Mouse (Mus musculus): ENCODE results near the gene Nthl1. TPM values are rescaled to one million over a fixed set of nuclear protein-coding genes. Genes with fewer than 3 reads are reported as not detected.

Nthl1 gene
- total RNA-seq, 2 experiments from 2014 or later = 3.3 to 4.7 TPM

GRCm38 (mm10) chr17:24625472-24625871, 7.0 kb upstream of the Nthl1 start:
- no peak for DNase-seq (ENCODE audit: extremely low spot score in 1 of 2, low spot score in 1 of 2)

- DNase-seq (ENCODE audit: extremely low spot score in 1 of 2, low spot score in 1 of 2) = peak; percentile 70 to 86
Measured at GRCm38 (mm10) chr17:24628646-24629045, 3.8 kb upstream of the Nthl1 start.

DNA sequence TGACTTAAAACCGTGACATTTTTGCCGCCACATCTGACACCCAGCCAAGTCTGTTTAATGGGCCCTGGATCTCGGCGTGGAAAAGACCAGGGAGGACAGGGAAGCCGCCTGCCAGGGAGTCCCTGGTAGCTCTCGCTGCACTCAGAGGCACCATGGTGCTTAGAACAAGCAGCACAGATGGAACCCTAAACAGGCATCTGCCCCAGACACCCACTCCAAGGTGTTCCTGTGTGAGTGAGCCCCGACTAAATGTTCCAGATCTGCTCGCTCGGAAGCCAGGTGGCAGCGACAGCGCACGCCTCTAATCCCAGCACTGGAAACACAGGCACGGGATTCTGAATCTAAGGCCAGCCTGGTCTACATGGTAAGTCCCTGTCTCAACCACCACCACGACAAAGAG, 2.4 kb upstream of the Nthl1 start:
- DNase-seq (ENCODE audit: extremely low spot score in 1 of 2, low spot score in 1 of 2) = peak; percentile 59 to 60

DNA sequence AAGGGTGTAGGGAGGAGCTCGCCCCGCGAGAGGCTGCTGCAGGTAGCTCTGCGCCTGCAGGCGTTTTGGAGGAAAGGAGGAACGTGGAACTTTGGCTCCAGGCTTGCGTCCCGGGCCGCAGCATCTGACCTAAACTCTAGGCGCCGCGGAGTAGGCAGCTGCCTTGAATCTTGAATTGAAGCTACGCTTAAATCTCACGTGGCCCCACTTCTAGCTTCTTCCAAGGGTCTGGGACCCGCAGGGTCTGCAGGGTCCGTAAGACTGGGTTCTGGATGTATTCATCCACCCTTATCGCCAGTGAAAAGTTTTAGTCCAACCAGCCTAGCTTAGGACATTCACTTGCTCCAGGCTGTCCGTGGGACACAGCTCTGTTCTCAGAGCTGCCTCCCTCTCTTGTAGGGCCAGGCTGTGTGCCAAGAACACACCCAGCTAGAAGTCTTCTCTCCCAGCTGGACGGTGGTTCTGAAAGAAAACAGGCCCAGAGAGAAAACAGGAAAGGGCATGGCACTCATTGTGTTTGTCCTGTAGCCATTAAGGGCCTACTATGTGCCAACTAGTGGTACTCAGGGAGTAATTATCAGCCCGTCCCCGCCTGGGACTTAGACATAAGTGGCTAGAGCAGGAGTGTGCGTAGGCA, 451 bp downstream of the Nthl1 start:
- no peak for DNase-seq (ENCODE audit: extremely low spot score in 1 of 2, low spot score in 1 of 2)

DNA sequence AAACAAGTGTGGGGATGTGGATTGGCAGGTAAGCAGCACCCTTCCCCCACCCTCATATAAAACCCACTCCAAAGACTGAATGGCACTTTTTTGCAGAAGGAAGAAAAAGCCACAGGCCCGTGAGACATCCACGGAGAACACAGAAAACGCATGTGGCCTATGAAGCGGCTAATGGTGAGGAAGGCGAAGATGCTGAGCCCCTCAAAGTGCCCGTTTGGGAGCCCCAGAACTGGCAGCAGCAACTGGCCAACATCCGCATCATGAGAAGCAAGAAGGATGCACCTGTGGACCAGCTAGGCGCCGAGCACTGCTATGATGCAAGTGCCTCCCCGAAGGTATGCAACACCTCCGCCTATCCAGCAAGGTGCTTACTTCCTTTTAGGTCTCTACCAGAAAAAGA, 1.4 kb downstream of the Nthl1 start:
- no peak for DNase-seq (ENCODE audit: extremely low spot score in 1 of 2, low spot score in 1 of 2)

GRCm38 (mm10) chr17:24635024-24635423, 2.5 kb downstream of the Nthl1 start:
- no peak for DNase-seq (ENCODE audit: extremely low spot score in 1 of 2, low spot score in 1 of 2)

- DNase-seq (ENCODE audit: extremely low spot score in 1 of 2, low spot score in 1 of 2) = no peak
Measured at GRCm38 (mm10) chr17:24635694-24636093, 3.2 kb downstream of the Nthl1 start.

GRCm38 (mm10) chr17:24636781-24637481, 4.5 kb downstream of the Nthl1 start:
- DNase-seq (ENCODE audit: extremely low spot score in 1 of 2, low spot score in 1 of 2) = no peak

DNA sequence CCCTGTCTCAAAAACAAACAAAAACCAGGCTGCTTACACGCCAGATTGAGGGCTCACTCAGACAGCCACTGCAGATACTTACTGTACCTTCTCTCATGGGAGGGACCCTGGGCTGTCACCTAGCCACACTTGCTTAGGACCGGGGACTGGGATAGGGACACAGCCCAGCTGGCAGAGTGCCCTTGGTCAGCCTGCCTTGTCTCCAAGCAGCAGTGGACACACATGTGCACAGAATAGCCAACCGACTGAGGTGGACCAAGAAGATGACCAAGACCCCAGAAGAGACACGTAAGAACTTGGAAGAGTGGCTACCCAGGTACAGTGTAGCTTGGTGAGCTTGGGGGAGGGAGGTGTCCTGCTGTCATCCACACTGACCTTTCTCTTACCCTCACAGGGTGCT, 5.7 kb downstream of the Nthl1 start:
- no peak for DNase-seq (ENCODE audit: extremely low spot score in 1 of 2, low spot score in 1 of 2)

DNA sequence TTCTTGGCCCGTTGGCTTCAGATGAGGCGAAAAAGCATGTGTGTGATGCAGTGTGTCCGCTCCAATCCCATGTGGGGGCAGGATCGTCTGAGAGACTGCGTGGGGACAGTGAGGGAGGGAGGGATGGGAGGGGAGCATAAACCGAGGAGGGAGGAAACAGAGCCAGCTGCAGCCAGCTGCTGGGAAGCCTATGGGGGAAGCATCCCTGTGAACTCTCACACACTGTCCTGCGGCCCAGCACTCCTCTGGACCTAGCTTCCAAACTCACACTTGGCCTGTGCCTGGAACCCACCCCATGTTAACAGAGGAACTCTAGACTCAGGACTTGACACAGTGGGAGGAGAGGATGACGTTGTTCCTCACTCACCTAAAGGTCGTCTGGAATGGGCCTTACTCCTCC, 6.4 kb downstream of the Nthl1 start:
- DNase-seq (ENCODE audit: extremely low spot score in 1 of 2, low spot score in 1 of 2) = no peak

DNA sequence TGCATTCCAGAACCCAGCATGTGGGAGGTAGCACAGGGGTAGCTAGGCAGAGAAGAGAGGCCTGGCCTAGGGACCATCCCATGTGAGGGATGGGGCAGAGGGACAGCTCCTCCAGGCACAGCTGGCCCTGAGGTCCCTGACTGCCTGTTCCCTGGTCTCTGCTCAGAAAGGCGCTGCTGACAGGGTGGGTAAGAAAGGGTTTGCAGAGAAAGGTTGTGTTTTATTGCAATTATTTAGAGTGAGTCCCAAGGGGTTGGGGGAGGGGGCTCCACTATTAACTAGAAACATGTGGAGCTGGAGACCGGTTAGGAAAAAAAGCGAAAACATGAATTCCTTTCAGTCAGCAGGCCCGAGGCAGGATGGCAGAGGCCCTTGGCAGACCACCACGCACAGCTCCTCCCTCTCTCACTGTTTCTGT, 7.1 kb downstream of the Nthl1 start:
- DNase-seq (ENCODE audit: extremely low spot score in 1 of 2, low spot score in 1 of 2) = no peak

GRCm38 (mm10) chr17:24640119-24640518, 7.6 kb downstream of the Nthl1 start:
- no peak for DNase-seq (ENCODE audit: extremely low spot score in 1 of 2, low spot score in 1 of 2)

- DNase-seq (ENCODE audit: extremely low spot score in 1 of 2, low spot score in 1 of 2) = no peak
Measured at GRCm38 (mm10) chr17:24640581-24640980, 8.1 kb downstream of the Nthl1 start.

DNA sequence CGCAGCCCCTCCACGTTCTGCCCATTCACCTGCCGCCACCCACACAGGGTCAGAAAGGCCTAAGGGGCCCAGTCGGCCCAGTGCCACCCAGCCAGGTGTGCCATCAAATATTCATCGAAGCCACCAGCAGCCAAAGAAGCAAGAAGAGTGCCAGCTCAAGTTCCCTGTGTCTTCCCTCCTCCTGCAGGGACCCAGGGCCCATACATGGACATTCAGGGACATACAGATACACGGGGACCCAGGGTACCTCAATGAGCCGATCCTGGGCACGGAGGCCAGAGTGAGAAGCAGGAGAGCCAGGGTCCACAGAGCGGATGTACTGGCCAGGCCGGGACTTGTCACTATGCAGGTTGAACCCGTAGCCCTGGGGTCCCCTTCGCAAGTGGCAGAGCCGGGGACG, 9.5 kb downstream of the Nthl1 start:
- DNase-seq (ENCODE audit: extremely low spot score in 1 of 2, low spot score in 1 of 2) = no peak

GRCm38 (mm10) chr17:24642791-24643343, 10.4 kb downstream of the Nthl1 start:
- DNase-seq (ENCODE audit: extremely low spot score in 1 of 2, low spot score in 1 of 2) = no peak

GRCm38 (mm10) chr17:24644030-24644715, 11.7 kb downstream of the Nthl1 start:
- no peak for DNase-seq (ENCODE audit: extremely low spot score in 1 of 2, low spot score in 1 of 2)

- DNase-seq (ENCODE audit: extremely low spot score in 1 of 2, low spot score in 1 of 2) = no peak
Measured at GRCm38 (mm10) chr17:24644875-24645721, 12.6 kb downstream of the Nthl1 start.

GRCm38 (mm10) chr17:24645916-24646315, 13.4 kb downstream of the Nthl1 start:
- no peak for DNase-seq (ENCODE audit: extremely low spot score in 1 of 2, low spot score in 1 of 2)

DNA sequence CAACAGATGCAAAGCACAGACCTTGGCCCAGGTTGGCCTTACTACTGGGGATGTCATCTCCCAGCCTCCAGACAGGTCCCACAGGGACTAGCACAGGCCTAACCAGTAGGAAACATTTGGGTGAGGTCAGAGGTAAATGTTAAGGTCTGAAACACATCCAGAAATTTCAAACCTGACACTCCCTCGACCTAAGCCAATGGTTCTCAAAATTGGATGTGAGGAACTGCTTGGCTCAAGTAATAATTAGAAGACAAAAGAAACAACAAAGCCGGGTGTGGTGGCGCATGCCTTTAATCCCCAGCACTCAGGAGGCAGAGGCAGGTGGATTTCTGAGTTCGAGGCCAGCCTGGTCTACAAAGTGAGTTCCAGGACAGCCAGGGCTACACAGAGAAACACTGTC, 13.9 kb downstream of the Nthl1 start:
- DNase-seq (ENCODE audit: extremely low spot score in 1 of 2, low spot score in 1 of 2) = no peak

DNA sequence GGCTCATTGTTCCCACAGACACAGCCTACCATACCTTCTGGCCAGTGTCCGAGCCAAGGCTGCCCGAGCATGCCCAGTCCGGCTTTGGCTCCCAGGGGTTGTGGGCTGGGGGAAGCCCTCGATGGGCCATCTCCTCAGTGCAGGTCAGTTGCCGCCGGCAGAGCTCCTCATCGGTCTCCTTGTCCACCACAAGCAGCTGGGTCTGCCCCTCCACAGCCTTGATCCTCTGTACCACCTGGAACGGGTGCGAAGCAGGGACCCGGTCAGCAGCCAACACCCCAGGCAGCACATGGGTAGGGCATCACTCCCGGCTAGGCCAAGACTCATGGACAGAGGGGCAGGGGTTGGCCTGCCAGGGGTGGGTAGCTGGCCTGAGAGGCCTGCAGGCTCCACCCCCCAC, 15.0 kb downstream of the Nthl1 start:
- DNase-seq (ENCODE audit: extremely low spot score in 1 of 2, low spot score in 1 of 2) = no peak

All from layer of hippocampus, postnatal 25 days (tissue).